ENCODE assay signal across 15 mouse cellular contexts in the genomic region with DNA sequence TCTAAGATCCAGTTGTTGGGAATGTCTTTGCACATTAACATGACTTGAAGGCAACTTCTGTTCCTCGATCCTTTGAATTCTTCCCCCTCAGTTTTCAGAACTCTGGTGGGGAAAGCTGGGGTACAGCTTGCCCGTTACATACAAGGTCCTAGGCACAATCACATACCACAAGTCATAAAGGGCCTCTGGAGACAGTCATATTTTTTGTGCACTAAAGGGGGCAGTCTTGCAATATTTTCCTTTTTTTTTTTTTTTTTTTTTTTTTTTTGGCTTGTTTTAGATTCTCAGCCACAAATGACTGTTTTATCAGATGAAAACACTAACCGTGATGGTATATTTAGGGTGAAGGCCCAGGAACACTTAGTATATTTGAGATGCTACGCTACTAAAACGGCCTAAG. TPM values are rescaled to one million over a fixed set of nuclear protein-coding genes. Genes with fewer than 3 reads are reported as not detected.
A peak's percentile ranks its signal among the peaks of the same experiment; 100 is the strongest.
DNase-seq lines count a peak whose midpoint lies in the region; ATAC-seq lines count a peak whose summit lies in the region.
"Had no signal": no experiment of that assay in that cellular context is flagged by ENCODE, and none has a peak within 500 bp of the region (broad histone marks: within the 10 kb centered on the region; RNA-seq: fewer than 3 reads in every experiment).

No protein-coding gene starts in this region.

- DNase-seq in hindbrain, embryonic 11.5 days (ENCODE audit: low spot score): peak; percentile 24
- peak; percentile 24 for DNase-seq in lung, postnatal 10 days
- DNase-seq in lung, adult 18-20 months: no peak
- no peak for DNase-seq in urinary bladder, postnatal 14 days (ENCODE audit: low spot score)
- DNase-seq in midbrain, embryonic 10.5 days (ENCODE audit: low spot score): no peak
- DNase-seq: cerebellum, adult 11 months; gastrocnemius, postnatal 25 days; heart, postnatal 4 days; retina, postnatal 1 day had no signal

- no peak overlapping the region for H3K4me3 ChIP-seq in hindbrain, embryonic 11.5 days (ENCODE audit: low read depth, low read length)
- H3K4me3 ChIP-seq in hindbrain, embryonic 16.5 days (ENCODE audit: low read length): no peak overlapping the region
- H3K4me3 ChIP-seq in midbrain, embryonic 10.5 days: no peak overlapping the region

- no peak for ATAC-seq in hindbrain, embryonic 11.5 days (ENCODE audit: low FRiP score)
- no peak for ATAC-seq in hindbrain, embryonic 16.5 days
- ATAC-seq in common myeloid progenitor, adult 5-6 weeks (replicated peaks; ENCODE audit: low read depth, poor library complexity, severe bottlenecking): peak; percentile 53

- no peak overlapping the region for H3K4me2 ChIP-seq in hindbrain, embryonic 11.5 days (replicated peaks; ENCODE audit: low read depth, low read length)
- no peak overlapping the region for H3K4me2 ChIP-seq in hindbrain, embryonic 16.5 days (ENCODE audit: low read length)

- H3K27me3 ChIP-seq in hindbrain, embryonic 11.5 days (ENCODE audit: control insufficient read depth, insufficient read depth, low read length): no peaks in the 10 kb centered on the region
- H3K27me3 ChIP-seq in hindbrain, embryonic 16.5 days (replicated peaks; ENCODE audit: control insufficient read depth, insufficient read depth, low read length): no peaks in the 10 kb centered on the region
- H3K27me3 ChIP-seq in midbrain, embryonic 10.5 days (ENCODE audit: low read depth, poor library complexity, severe bottlenecking): no peaks in the 10 kb centered on the region

- no peak overlapping the region for H3K9ac ChIP-seq in hindbrain, embryonic 11.5 days (ENCODE audit: low read depth, low read length)
- H3K9ac ChIP-seq in hindbrain, embryonic 16.5 days (ENCODE audit: low read depth, low read length): no peak overlapping the region

- no peaks in the 10 kb centered on the region for H3K9me3 ChIP-seq in hindbrain, embryonic 11.5 days (ENCODE audit: control insufficient read depth, low read length)
- H3K9me3 ChIP-seq in hindbrain, embryonic 16.5 days (ENCODE audit: control insufficient read depth, low read length): no peaks in the 10 kb centered on the region
- no peaks in the 10 kb centered on the region for H3K9me3 ChIP-seq in midbrain, embryonic 10.5 days (replicated peaks)
- H3K9me3 ChIP-seq: G1E had no signal

- no peak overlapping the region for H3K27ac ChIP-seq in hindbrain, embryonic 11.5 days (ENCODE audit: low read depth, low read length)
- H3K27ac ChIP-seq in hindbrain, embryonic 16.5 days (ENCODE audit: low read depth, low read length): no peak overlapping the region
- no peak overlapping the region for H3K27ac ChIP-seq in midbrain, embryonic 10.5 days (replicated peaks)

- H3K4me1 ChIP-seq in hindbrain, embryonic 11.5 days (replicated peaks; ENCODE audit: control insufficient read depth, insufficient read depth, low read length): no peaks in the 10 kb centered on the region; the same call in 1 of the 2 replicates
- no peaks in the 10 kb centered on the region for H3K4me1 ChIP-seq in hindbrain, embryonic 16.5 days (ENCODE audit: control insufficient read depth, insufficient read depth, low read depth, low read length)
- H3K4me1 ChIP-seq in midbrain, embryonic 10.5 days: peaks cover 25% of the 10 kb centered on the region

- no peaks in the 10 kb centered on the region for H3K36me3 ChIP-seq in hindbrain, embryonic 11.5 days (ENCODE audit: control insufficient read depth, insufficient read depth, low read length)
- no peaks in the 10 kb centered on the region for H3K36me3 ChIP-seq in hindbrain, embryonic 16.5 days (ENCODE audit: control insufficient read depth, insufficient read depth, low read length)
- H3K36me3 ChIP-seq in midbrain, embryonic 10.5 days: no peaks in the 10 kb centered on the region
- H3K36me3 ChIP-seq: G1E had no signal

- WGBS in hindbrain, embryonic 11.5 days: 76% methylated on average over 5 of the region's 5 CpGs
- 82% methylated on average over 5 of the region's 5 CpGs for WGBS in hindbrain, embryonic 16.5 days
- WGBS in midbrain, embryonic 10.5 days: 89% methylated on average over 5 of the region's 5 CpGs

RNA-seq across cellular contexts. Expression of gene Tppp3, which starts 18.0 kb away (rescaled TPM):
- 206 and 218 TPM in 2 replicates for polyA plus RNA-seq in hindbrain, embryonic 11.5 days (2014; fragmentation: Nextera tagmentation; extraction: Ambion mirVana)
- 246 and 256 TPM in 2 replicates for polyA plus RNA-seq in hindbrain, embryonic 16.5 days (2015; fragmentation: Nextera tagmentation; extraction: Ambion mirVana)
- total RNA-seq in common myeloid progenitor, adult 5-6 weeks (2017): not detected in 2 replicates
- polyA plus RNA-seq in midbrain, embryonic 10.5 days (2016; fragmentation: Nextera tagmentation; extraction: Ambion mirVana): 94.4 and 100.0 TPM in 2 replicates
- total RNA-seq: G1E had no signal
- polyA plus RNA-seq: G1E had no signal

RNA-seq across cellular contexts. Expression of gene Lrrc36, which starts 39.9 kb away (rescaled TPM):
- 2.8 and 3.0 TPM in 2 replicates for polyA plus RNA-seq in hindbrain, embryonic 11.5 days (2014; fragmentation: Nextera tagmentation; extraction: Ambion mirVana)
- polyA plus RNA-seq in hindbrain, embryonic 16.5 days (2015; fragmentation: Nextera tagmentation; extraction: Ambion mirVana): 0.44 and 0.60 TPM in 2 replicates
- total RNA-seq in common myeloid progenitor, adult 5-6 weeks (2017): 0.69 and 1.5 TPM in 2 replicates
- 2.6 and 3.7 TPM in 2 replicates for polyA plus RNA-seq in midbrain, embryonic 10.5 days (2016; fragmentation: Nextera tagmentation; extraction: Ambion mirVana)
- total RNA-seq: G1E had no signal
- polyA plus RNA-seq: G1E had no signal

RNA-seq across cellular contexts. Expression of gene Kctd19, which starts 40.0 kb away (rescaled TPM):
- polyA plus RNA-seq in hindbrain, embryonic 11.5 days (2014; fragmentation: Nextera tagmentation; extraction: Ambion mirVana): 0.14 TPM in 1 of 2 replicates, not detected in the other
- polyA plus RNA-seq in hindbrain, embryonic 16.5 days (2015; fragmentation: Nextera tagmentation; extraction: Ambion mirVana): 0.27 TPM in 1 of 2 replicates, not detected in the other
- total RNA-seq in common myeloid progenitor, adult 5-6 weeks (2017): not detected in 2 replicates
- 0.07 TPM in 1 of 2 replicates, not detected in the other for polyA plus RNA-seq in midbrain, embryonic 10.5 days (2016; fragmentation: Nextera tagmentation; extraction: Ambion mirVana)
- total RNA-seq: G1E; gastrocnemius, postnatal 25 days; heart, postnatal 4 days; left cerebral cortex, postnatal 25 days had no signal
- polyA plus RNA-seq: embryonic facial prominence, embryonic 11.5 days; forebrain, embryonic 11.5 days; G1E had no signal

RNA-seq across cellular contexts. Expression of gene Zdhhc1, which starts 43.4 kb away (rescaled TPM):
- 19.0 and 19.7 TPM in 2 replicates for polyA plus RNA-seq in hindbrain, embryonic 11.5 days (2014; fragmentation: Nextera tagmentation; extraction: Ambion mirVana)
- 39.0 and 40.2 TPM in 2 replicates for polyA plus RNA-seq in hindbrain, embryonic 16.5 days (2015; fragmentation: Nextera tagmentation; extraction: Ambion mirVana)
- 2.4 and 3.5 TPM in 2 replicates for total RNA-seq in common myeloid progenitor, adult 5-6 weeks (2017)
- polyA plus RNA-seq in midbrain, embryonic 10.5 days (2016; fragmentation: Nextera tagmentation; extraction: Ambion mirVana): 18.6 and 24.0 TPM in 2 replicates

Comparison
In these comparisons a context has a peak if more than half of its experiments do, and no peak if none do; other contexts are left out.
1. DNase-seq: peak in hindbrain, embryonic 11.5 days (single experiment) and lung, postnatal 10 days (single experiment); none in lung, adult 18-20 months (0 of 2), urinary bladder, postnatal 14 days (single experiment) and midbrain, embryonic 10.5 days (single experiment).